Mouse (Mus musculus): ENCODE measurements around the gene Gucd1.
"Not testable (repeated sequence)": the region's sequence is repeated elsewhere in the genome, so short reads cannot be mapped to it uniquely, and the experiment has no call there.

Gucd1 gene

GRCm38 (mm10) chr10:75500345-75500744, 17.4 kb downstream of the Gucd1 start:
- no peak for DNase-seq

GRCm38 (mm10) chr10:75499791-75500190, 18.0 kb downstream of the Gucd1 start:
- no peak for DNase-seq

- DNase-seq, result not testable (repeated sequence)
These were observed 18.6 kb downstream of the Gucd1 start for GRCm38 (mm10) chr10:75499214-75499613.

GRCm38 (mm10) chr10:75495921-75496320, 21.9 kb downstream of the Gucd1 start:
- no peak for DNase-seq

- no peak for DNase-seq
These were observed 22.5 kb downstream of the Gucd1 start for GRCm38 (mm10) chr10:75495304-75495703.

GRCm38 (mm10) chr10:75491936-75492262, 25.9 kb downstream of the Gucd1 start:
- no peak for DNase-seq

- no peak for DNase-seq
These were observed 26.4 kb downstream of the Gucd1 start for GRCm38 (mm10) chr10:75491234-75491935.

GRCm38 (mm10) chr10:75490731-75491130, 27.0 kb downstream of the Gucd1 start:
- DNase-seq, result no peak

- no peak for DNase-seq
These were observed 28.2 kb downstream of the Gucd1 start for GRCm38 (mm10) chr10:75489522-75489921.

- no peak for DNase-seq
These were observed 30.6 kb downstream of the Gucd1 start for GRCm38 (mm10) chr10:75487131-75487530.

GRCm38 (mm10) chr10:75486086-75486979, 31.4 kb downstream of the Gucd1 start:
- peak; percentile 88 for DNase-seq

- DNase-seq, result no peak
These were observed 33.0 kb downstream of the Gucd1 start for GRCm38 (mm10) chr10:75484767-75485166.

- DNase-seq, result no peak
These were observed 33.7 kb downstream of the Gucd1 start for GRCm38 (mm10) chr10:75484066-75484465.

GRCm38 (mm10) chr10:75482919-75483483, 34.8 kb downstream of the Gucd1 start:
- DNase-seq, result no peak

GRCm38 (mm10) chr10:75482271-75482670, 35.5 kb downstream of the Gucd1 start:
- no peak for DNase-seq

- no peak for DNase-seq
These were observed 36.1 kb downstream of the Gucd1 start for GRCm38 (mm10) chr10:75481703-75482102.

GRCm38 (mm10) chr10:75479955-75480354, 37.8 kb downstream of the Gucd1 start:
- no peak for DNase-seq

GRCm38 (mm10) chr10:75477034-75477433, 40.7 kb downstream of the Gucd1 start:
- no peak for DNase-seq

GRCm38 (mm10) chr10:75475139-75475850, 42.5 kb downstream of the Gucd1 start:
- DNase-seq, result not testable (repeated sequence)

GRCm38 (mm10) chr10:75474571-75474970, 43.2 kb downstream of the Gucd1 start:
- no peak for DNase-seq

- DNase-seq, result no peak
These were observed 44.4 kb downstream of the Gucd1 start for GRCm38 (mm10) chr10:75473411-75473810.

GRCm38 (mm10) chr10:75465781-75466550, 51.8 kb downstream of the Gucd1 start:
- DNase-seq, result no peak
